Mouse (Mus musculus) T-cell, adult 66 days (primary cell): ENCODE measurements around the gene Hyal2. TPM values are rescaled to one million over a fixed set of nuclear protein-coding genes. Genes with fewer than 3 reads are reported as not detected.

Source experiments
- total RNA-seq, 2 experiments: library from RNA; stranded (reverse); gene quantifications; 3 replicates in 1 of 2; 4 replicates in 1 of 2; pipeline ENCODE4 v1.2.4; 2023

The Hyal2 gene
- 1 to 10 TPM; 3.9 to 4.3 TPM for total RNA-seq

GRCm38 (mm10) chr9:107567702-107568319 is at the start of gene Hyal2:
Gene Hyal2 (plus strand): TSS chr9:107567945.

GRCm38 (mm10) chr9:107533791-107534407 is 33.8 kb upstream of the Hyal2 start, which contains the start of gene Tmem115:
Gene Tmem115 (plus strand): TSS chr9:107533945.

GRCm38 (mm10) chr9:107541474-107542351 is 26.0 kb upstream of the Hyal2 start, which contains the start of the genes Cyb561d2 and Nprl2:
Gene Cyb561d2 (minus strand): TSS chr9:107542193.
Gene Nprl2 (plus strand): TSS chr9:107542226.

GRCm38 (mm10) chr9:107547026-107547425 is 20.7 kb upstream of the Hyal2 start, which contains the start of gene Zmynd10:
Gene Zmynd10 (plus strand): TSS chr9:107547298.

DNA sequence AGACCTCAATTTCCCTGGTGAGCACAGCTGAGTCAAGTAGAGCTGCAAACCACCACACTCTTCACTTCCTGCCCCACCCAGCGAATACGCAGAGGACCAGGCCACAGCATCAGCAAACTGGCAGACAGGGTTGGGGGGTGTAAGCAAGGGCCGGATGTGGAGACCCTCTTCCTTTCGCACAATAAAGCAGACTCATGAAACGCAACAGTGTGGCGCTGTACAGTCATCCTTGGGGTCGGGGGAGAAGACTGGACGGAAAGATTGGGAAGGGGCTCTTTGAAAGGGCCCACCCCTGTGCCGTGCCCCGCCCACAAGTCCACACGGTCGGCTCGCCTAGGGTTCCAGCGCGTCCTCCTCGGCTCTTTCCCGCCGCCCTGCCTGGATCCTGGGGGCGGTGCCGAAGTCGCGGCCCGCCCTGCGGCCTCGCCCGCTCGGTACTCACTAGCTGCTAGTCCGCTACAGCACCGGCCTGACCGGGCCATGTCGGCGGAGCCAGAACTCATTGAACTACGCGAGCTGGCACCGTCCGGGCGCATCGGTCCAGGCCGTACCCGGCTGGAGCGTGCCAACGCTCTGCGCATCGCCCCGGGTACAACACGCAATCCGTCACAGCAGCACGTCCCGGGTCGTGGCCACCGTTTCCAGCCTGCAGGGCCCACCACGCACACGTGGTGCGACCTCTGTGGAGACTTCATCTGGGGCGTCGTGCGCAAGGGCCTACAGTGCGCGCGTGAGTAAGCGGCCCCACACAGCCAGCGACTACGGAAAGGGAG is 16.4 kb upstream of the Hyal2 start, which contains the start of gene Rassf1:
Gene Rassf1 (plus strand): TSS at position 439 of the 773 bp plus-strand sequence.

DNA sequence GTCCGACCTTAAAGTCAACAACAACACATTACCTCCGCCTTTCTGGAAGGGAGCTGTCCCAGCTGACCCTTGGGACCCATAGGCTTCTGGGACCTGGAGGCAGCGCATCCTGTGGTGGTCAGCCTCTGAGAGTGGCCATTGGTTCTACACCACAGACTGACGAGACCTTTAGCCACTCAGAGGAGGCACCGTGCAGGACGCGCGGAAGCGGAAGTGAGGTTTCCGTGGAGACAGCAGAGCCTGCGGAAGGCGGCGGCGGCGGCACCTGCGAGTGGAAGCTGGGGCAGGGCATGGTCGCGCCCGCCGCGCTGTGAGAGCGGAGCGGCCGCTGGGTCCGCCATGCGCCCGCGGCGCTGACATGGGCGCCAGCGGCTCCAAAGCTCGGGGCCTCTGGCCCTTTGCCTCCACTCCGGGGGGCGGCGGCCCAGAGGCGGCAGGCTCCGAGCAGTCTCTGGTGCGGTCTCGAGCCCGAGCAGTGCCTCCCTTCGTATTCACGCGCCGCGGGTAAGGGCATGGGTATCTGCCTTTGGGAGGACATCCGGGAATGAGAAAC is 4.6 kb upstream of the Hyal2 start, which contains the start of gene Tusc2:
Gene Tusc2 (plus strand): TSS at position 227 of the 553 bp plus-strand sequence.

GRCm38 (mm10) chr9:107576357-107577107 is 8.8 kb downstream of the Hyal2 start, which contains the start of gene Hyal1:
Gene Hyal1 (plus strand): TSS chr9:107576927.

GRCm38 (mm10) chr9:107578587-107578986 is 10.8 kb downstream of the Hyal2 start, which contains the start of gene Naa80:
Gene Naa80 (plus strand): TSS chr9:107578887.

GRCm38 (mm10) chr9:107580501-107581317 is 13.0 kb downstream of the Hyal2 start, which contains the start of gene Hyal3:
Gene Hyal3 (plus strand): TSS chr9:107580818.

GRCm38 (mm10) chr9:107586974-107587832 is 19.5 kb downstream of the Hyal2 start, which contains the start of gene Ifrd2:
Gene Ifrd2 (plus strand): TSS chr9:107587642.

GRCm38 (mm10) chr9:107608741-107609432 is 41.1 kb downstream of the Hyal2 start, which contains the start of gene Sema3b:
Gene Sema3b (minus strand): TSS chr9:107609229.

Other genes starting within 250 kb of the Hyal2 start
- gene Hemk1, start 229.6 kb upstream of the Hyal2 start, total RNA-seq, result 1 to 10 TPM; 7.9 to 8.4 TPM
- gene 6430571L13Rik, start 227.3 kb upstream of the Hyal2 start, total RNA-seq, result under 1 TPM in 1 of 2 experiments, not detected in 1; 0.50 TPM
- 1 to 10 TPM; 2.1 to 2.9 TPM for gene Cacna2d2, start 168.3 kb upstream of the Hyal2 start, total RNA-seq
- gene Tmem115, start 34.0 kb upstream of the Hyal2 start, total RNA-seq, result 10 to 100 TPM; 33.5 to 34.2 TPM
- 10 to 100 TPM; 16.0 to 20.4 TPM for gene Cyb561d2, start 25.8 kb upstream of the Hyal2 start, total RNA-seq
- gene Nprl2, start 25.7 kb upstream of the Hyal2 start, total RNA-seq, result 10 to 100 TPM; 27.7 to 32.8 TPM
- 1 to 10 TPM in 1 of 2 experiments, under 1 TPM in 1; 0.68 to 3.0 TPM for gene Zmynd10, start 20.6 kb upstream of the Hyal2 start, total RNA-seq
- 10 to 100 TPM; 82.6 to 85.1 TPM for gene Rassf1, start 16.4 kb upstream of the Hyal2 start, total RNA-seq
- gene Tusc2, start 4.7 kb upstream of the Hyal2 start, total RNA-seq, result 10 to 100 TPM; 22.7 to 28.4 TPM
- gene Hyal1, start 9.0 kb downstream of the Hyal2 start, total RNA-seq, result 1 to 10 TPM; 1.9 to 2.2 TPM
- gene Naa80, start 10.9 kb downstream of the Hyal2 start, total RNA-seq, result 10 to 100 TPM in 1 of 2 experiments, 1 to 10 TPM in 1; 9.4 to 14.8 TPM
- 1 to 10 TPM; 1.5 to 3.7 TPM for gene Hyal3, start 12.9 kb downstream of the Hyal2 start, total RNA-seq
- 10 to 100 TPM; 24.5 to 35.8 TPM for gene Ifrd2, start 19.7 kb downstream of the Hyal2 start, total RNA-seq
- gene Sema3b, start 41.3 kb downstream of the Hyal2 start, total RNA-seq, result under 1 TPM in 1 of 2 experiments, not detected in 1; 0.23 TPM
- 100 to 1,000 TPM; 472 to 497 TPM for gene Gnai2, start 67.4 kb downstream of the Hyal2 start, total RNA-seq
- gene Slc38a3, start 101.6 kb downstream of the Hyal2 start, total RNA-seq, result not detected
- 1 to 10 TPM; 1.3 to 2.2 TPM for gene Gnat1, start 111.8 kb downstream of the Hyal2 start, total RNA-seq
- gene Sema3f, start 142.5 kb downstream of the Hyal2 start, total RNA-seq, result not detected
- gene Rbm5, start 203.1 kb downstream of the Hyal2 start, total RNA-seq, result 100 to 1,000 TPM; 261 to 285 TPM